Mouse (Mus musculus): ENCODE measurements around the gene Htr6.
A peak's percentile ranks its signal among the peaks of the same experiment; 100 is the strongest.

The Htr6 gene

DNA sequence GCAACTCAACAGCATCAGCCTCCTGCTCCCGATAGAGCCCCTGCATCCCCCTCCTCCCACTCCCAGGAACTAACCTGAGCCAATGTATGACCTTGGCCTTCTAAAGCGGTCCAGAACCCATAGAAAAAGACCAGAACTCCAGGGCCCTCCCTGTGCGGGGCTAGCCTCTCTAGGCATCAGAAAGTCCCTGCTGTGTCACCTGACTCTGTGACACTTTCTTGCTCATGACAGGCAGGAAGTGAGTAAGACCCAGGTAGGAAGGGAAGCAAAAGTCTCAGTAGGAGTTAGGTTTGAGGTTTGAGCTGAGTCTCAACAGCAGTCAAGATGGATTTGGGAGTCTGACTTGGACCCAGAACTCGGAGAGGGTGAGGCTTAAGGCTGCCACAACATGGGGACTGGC lies 11.6 kb upstream of the Htr6 start:
- DNase-seq, result no peak

DNA sequence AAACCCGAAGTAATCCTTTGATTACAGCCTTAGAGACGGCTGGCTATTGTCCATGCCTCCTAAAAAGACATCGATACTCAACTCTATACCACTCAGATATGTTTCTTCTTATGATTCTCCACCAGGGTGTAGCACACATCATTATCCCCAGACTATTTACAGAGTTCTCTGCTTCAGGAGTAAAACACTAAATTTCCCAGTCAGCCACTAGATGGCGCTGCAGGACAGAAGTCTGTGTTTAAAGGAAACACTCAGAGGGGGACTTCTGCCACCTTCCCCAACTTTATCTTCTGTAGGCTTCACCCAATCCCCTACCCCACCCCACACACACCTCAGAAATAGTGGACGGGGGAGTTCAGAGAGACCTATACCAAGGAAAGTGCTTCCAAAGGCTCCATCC lies 10.7 kb upstream of the Htr6 start:
- DNase-seq, result peak; percentile 94

DNA sequence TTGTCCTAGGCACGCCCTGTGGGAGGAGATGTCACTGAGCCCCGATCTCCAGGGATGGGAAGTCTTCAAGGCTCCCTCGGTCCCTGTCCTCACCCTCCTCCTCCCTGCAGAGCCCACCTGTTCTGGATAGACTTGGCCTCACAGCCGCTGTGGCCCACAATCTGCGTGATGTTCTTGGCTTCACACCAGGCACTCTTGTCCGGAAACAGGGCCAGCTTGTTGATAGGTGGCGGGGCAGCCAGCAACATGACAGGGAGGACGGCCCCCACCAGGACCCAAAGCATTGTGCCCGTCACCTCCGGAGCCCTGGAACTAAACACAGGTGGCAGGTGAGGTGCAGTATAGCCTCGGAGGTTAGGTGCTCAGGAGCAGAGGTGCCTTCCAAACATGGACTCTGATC lies 10.0 kb upstream of the Htr6 start:
- no peak for DNase-seq

DNA sequence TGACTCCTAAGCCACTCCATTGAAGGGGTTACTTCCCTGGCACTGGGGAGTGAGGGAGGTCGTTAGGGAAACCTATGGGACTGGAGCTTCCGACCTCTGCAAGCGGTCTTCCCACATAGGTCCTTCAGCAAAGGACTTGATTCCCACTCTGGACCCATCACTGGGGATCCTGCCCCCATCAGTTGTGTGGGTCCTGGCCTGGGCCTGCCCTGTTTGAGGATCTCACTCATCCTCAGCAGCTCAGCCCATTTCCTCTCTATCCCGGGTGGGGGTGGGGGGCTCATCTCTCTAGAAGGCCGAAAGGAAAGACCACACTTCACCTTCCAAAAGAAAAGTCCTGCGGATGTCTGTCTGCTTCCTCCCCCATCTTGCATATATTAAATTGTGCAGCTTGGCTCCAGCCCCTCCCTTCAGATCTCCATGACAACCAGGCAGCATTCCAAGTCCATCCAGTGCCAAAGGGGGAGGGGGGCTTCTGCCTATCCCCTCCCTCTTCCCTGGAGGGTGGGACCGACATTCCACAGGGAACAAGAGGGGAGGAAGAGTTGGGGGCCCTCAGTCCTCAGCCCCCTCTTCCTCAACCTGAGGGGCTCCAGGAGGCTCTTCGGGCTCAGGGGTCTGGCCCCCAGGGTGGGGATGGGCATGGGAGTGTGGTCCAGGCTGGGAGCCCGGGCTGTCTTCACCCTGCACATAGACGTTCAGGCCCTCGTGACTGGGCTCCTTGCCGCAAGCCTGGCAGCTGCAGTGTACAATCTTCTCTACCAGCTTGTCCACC lies 7.6 kb upstream of the Htr6 start:
- peak; percentile 88 for DNase-seq

DNA sequence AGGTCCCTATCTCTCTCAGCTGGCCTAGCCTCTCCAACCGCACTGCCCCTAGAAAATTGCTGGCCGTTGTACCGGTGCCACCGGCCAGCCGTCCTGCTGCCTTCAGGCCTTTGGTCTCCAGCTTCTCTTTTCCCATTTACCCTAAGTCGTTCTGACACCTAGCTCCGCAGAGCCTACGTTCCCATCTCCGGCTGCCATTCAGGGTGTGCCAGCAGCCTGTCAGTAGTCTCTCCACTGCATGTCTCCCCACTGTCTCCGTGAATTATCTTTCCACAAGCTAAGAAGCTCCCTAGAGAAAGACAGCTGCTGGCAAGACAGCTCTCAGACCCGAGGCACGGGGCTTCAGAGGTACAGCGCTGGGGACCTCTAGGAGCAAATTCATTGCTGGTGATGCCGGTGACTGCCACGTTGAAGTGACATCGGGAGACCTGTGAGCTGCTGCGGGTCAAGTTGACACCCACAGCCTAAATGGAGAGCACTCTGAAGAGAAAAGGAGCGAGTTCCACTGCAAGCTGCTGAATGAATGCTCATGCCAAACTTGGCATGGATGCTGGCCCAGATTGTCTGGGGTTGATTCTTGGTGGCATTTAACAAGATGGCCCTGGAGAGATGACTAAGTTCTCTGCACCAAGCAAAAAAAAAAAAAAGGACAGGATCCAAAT lies 6.0 kb upstream of the Htr6 start:
- no peak for DNase-seq

DNA sequence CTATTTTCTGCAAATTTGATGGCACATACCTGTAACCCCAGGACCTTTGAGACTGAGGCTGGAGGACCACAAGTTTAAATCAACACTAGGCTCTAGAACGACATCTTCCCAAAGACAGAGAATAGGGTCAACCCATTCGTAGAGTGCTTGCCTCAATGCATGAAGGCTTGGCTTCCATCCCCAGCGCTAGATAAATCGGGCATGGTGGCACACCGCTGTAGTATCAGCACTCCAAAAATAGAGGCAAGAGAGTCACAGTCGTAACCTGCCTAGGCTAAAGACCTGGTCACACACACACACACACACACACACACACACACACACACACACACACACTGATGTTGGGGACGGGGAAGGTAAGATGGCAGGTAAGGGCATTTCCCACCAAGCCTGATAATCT lies 4.9 kb upstream of the Htr6 start:
- DNase-seq, result no peak

DNA sequence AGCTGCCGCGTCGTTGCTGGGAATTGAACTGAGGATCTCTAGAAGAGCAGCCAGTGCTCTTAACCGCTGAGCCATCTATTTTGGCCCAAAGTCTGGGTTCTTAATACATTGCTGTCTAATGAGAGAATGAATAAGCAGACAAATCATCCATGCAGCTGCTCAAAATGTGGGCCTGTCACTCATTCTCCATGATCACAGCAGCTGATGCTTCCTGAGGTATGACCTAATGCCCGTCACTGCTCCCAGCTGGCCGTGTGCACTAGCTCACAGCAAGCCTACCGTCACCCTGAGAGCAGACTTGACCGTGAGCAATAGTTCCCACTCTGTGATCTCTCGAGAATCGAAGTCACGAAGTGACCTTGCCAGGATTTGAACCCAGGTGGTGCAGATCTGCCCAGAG lies 4.1 kb upstream of the Htr6 start:
- DNase-seq, result no peak

DNA sequence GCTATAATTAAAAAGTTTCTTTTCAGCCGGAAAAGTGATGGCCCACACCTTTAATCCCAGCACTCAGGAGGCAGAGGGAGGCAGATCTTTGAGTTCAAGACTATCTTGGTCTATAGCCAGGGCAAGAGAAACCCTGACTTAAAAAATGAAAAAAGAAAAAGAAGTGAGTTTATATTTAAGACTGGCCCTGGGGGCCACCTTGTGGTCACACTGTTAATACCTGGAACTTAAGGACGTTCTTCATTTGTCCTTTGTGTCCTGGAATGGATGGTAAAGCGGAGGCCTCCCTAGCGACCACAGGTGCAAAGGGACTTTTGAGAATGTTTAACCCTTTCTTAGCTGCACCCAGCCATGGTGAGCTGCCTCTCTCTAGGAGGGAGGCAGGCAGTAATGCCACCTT lies 3.4 kb upstream of the Htr6 start:
- no peak for DNase-seq

DNA sequence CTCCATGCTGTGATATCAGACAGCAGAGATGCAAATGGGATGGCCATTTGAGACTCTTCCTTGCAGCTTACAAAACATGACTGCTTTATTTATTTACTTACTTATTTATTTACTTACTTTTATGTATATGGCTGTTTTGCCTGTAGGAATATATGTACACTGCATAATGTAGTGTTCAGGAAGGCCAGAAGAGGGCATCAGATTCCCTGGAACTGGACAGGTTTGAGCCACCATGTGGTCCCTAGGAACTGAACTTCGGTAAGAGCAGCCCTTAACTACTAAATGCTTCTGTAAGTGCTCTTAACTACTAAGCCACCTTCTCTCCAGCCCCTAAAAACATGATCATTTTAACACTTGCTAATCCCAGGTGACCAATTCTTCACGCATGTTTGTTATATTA lies 2.9 kb upstream of the Htr6 start:
- DNase-seq, result no peak

DNA sequence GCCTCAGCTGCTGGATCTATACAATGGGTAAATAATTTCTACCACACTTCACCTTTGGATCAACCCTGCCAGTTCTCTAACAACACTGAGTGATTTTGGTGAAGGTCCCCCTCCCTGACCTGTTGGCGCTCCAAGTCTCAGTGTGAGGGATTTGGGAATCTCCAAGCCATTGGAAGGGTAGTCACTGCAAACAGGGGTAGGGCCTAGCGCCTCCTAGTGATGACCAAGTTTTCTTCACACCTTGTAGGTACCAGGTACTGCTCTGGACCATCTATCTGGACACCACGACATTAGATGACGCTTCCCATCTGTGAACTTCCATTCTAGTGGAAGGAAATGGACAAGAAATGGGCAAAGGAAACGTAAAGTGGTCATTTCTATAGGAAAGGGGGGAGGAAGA lies 545 bp upstream of the Htr6 start:
- DNase-seq, result no peak

DNA sequence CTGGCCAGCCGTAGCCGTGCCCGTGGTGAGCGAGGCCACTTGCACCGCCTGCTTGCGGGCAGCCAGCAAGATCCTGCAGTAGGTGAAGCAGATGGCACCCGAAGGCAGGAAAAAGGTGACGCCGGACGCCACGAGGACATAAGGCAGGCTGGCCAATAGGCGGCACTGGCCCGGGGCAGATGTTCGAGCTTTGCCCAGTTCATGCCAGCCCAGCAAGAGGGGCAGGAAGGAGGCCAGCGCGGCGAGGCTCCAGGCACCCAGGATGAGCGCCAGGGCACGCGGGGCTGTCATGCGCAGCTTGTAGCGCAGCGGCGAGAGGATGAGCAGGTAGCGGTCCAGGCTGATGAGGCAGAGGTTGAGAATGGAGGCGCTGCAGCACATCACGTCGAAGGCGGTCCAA lies 1.3 kb downstream of the Htr6 start:
- DNase-seq, result no peak

DNA sequence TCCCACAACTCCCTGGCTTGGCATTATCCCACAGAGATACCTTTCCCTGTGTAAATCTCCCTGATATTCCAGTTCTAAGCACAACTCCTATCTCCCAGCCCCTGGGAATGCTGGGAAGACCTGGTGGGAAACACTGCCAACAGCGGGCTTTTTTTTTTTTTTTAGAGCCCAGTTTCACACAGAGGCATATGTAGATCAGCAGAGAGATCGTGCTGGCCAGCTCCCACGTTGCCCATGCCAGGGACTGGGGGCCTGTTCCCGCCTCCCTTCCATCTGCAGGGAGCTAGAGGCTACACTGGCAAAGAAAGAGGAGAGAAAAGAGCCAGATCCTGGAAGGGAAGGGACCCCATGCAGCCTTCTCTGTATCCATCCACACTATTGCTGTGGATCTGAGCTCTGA lies 7.1 kb downstream of the Htr6 start:
- no peak for DNase-seq

DNA sequence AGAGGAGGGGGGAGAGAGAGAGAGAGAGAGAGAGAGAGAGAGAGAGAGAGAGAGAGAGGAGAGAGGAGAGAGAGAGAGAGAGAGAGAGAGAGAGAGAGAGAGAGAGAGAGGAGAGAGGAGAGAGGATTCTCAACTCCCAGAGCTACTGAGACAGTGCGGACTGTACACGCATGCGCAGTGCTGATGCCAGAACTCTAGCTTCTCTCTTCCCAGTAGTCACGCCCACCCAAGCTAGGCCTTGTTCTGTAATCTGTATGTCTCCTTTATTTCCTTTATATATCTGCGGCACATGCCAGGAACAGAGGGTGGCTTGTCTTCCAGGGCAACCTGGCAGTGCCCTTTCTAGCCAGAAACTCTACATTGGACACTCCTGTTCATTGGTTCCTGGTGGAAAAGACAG lies 10.5 kb downstream of the Htr6 start:
- DNase-seq, result no peak

DNA sequence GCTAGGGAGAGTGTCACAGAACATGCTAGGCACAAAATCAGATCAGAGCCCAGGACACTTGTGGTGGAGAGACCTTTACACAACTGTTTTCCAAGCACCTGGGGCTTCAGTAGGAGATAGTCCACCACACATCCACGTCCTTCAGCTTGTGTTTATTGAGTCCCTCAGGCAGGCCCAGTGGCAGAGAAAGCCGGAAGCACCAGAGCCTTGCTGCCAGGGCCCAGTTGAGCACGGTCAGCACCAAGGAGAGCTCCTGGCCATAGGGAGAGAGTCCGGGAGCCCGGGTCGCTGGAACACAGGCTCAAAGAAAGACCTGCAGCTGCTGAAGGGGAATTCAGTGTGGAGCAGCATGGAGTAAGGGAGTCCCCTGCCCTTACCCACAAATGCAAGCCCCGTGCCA lies 15.8 kb downstream of the Htr6 start:
- no peak for DNase-seq

DNA sequence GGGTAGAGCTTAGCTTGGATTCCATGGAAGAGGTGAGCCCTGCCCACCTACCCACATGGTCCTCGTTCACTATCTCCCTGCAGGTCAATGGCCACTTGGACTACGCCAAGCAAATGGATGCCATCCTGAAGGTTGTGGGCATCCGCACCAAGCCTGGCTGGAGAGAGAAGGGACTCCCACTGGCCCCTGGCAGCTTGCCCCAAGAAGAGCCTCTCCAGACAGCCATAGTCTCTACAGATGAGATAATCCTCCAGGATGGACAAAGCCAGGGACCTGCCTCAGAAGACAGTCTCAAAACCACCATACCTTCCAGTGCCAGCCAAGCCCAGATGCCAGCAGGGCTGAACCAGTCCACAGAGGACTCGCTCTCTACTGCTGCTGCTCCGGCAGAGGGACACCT lies 17.3 kb downstream of the Htr6 start:
- no peak for DNase-seq

DNA sequence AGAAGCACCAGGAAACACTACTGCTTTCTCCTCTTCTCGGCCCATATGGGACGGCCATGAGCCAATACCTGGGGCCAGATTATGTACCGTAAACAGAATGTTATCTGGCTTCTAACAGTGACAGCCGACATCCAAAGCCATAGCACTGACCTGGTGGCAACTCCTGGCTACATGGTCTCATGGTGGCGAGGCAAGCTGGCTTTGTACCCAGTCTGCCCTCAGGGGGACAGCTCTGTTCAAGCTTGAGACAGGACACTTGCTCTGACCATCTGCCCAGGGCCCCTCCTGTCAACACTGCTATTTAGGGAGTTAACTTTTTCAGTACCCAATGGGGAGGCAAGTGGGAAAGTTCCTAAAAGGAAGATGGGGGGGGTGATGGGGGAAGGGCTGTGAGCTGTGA lies 18.1 kb downstream of the Htr6 start:
- DNase-seq, result no peak

DNA sequence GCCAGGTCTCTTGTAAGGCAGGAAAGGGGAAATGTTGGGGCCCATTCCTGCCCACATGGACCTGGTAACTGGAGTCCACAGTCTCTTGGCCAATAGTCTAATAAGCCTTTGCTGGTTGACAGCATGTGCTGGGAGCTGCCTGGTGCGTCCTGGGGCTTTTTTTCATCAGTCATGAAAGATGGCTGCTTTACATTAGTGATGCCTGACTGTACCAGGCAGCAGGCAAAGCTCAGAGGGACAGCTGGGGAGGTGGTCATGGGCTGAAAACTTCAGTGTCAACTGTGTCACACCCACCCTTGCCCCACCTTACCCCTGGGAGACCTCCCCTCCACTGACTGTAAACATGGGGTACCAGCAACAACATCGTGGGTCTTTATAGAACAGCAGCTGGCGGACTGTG lies 19.6 kb downstream of the Htr6 start:
- DNase-seq, result no peak

DNA sequence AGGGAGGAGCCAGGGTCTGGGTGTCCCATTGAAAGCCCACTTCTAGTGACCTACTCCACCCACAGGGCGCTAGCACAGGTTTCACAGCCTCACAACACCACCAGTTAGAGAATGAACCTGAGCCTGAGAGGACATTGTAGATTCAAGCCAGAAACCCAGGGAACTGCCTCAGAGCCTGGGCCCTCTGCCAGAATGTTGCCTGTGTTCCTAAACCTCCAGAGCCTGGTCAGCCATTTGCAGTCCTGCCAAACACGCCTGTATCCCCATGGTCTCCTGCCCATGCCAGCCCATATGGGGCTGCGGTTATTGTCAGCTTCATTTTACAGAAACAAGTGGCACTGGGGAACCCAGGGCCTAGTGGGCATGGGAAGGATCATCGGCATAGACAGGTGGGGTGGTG lies 20.0 kb downstream of the Htr6 start:
- DNase-seq, result peak; percentile 60

DNA sequence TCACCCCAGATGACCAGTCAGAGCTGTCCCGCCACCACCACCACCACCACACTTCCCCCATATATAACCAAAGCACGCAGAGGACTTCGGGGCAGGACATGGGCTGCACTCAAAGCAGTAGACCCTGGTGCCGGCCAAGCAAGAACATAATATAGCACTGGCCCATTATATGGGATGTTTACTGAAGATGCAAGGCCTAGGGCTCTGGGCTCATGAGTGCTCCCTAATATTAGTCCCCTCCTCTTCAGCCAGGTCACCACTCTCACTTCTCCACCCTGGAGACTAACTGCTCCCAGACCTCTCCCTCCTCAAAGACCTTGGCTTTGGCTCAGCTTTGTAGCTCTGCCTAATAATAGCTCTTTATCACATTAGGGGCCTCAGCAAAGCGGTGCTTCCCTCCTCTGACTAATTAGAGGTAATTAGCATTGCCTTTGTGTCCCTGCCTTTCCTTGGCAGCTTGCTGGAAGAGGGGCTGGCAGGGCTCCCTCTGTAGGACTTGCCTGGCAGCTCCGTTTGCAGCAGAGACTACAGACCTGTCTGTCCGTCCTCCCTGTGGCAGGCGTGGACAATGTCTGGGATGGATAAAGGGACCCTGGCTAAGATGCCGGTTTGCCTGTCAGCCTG lies 21.0 kb downstream of the Htr6 start:
- peak; percentile 65 for DNase-seq

DNA sequence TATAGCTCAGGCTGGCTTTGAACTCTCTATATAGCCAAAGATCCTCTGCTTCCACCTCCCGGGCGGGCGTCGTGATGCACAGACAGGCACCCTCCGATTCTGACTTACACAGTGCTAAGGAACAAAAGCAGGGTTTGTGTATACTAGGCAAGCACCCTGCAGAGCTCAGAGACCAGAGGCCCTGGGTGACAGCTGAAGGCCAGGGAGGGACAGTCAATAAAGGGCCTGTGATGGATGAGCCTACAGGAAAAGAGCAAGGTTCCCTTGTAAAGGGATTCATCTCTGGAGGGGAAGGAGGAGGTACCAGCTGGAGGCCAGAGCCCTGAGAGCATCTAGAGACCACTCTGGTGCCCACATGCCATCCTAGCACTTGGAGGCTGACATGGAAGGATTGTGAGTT lies 22.0 kb downstream of the Htr6 start:
- DNase-seq, result no peak

DNA sequence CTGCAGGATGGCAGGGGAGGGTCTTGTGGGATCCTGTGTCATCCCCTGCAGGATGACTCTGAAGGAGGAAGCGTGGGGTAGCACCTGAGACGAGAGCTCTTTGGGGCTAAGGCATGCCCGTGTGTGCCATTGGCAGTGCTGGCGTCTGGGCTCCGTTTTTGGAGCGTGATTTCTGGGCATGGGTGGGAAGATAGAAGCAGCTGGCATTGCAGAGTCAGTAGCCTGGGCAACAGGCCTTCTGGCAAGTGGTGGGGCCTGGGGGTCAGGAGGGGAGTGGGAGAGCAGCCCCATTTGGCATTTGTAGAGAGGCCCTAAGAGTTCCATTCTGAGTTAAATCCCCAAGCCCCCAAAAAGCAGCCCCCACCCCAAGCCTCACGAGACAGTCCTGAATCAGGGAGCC lies 22.6 kb downstream of the Htr6 start:
- DNase-seq, result no peak

DNA sequence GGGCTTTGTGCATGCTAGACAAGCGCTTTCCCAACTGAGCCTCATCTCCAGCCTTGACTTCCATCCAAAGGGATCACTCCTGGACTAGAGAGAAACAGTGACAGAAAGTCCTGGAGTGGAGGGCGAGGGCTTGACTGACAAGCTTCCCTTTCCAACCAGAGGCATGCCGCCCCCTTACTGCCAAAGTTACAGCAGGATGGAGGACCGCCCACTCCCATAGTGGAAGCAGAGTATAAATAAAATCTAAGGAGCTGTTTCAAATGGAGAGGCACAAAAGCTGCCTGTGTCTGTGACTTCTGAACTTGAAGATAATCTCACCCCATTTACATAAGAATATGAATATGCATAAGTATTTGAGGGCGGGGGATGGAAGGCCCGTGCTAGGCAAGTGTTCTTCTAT lies 26.9 kb downstream of the Htr6 start:
- no peak for DNase-seq

DNA sequence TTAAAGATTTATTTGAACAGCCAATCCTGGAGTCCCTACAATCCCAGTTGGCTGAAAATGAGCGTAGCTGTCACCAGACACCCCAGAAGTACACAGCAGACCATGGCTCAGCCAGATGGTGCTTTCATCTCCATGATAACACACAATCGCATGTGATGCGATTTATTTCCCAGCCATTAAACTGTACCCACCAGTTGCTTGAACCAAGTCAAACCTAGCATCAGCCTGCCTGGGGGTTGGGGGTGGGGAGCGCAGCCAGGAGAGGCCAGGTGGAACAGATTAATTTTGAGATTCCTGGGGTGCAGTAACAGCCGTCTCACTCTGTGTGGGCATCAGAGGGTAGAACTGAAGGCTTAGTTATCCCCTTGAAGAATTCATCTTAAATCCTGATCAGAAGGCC lies 29.0 kb downstream of the Htr6 start:
- DNase-seq, result no peak

DNA sequence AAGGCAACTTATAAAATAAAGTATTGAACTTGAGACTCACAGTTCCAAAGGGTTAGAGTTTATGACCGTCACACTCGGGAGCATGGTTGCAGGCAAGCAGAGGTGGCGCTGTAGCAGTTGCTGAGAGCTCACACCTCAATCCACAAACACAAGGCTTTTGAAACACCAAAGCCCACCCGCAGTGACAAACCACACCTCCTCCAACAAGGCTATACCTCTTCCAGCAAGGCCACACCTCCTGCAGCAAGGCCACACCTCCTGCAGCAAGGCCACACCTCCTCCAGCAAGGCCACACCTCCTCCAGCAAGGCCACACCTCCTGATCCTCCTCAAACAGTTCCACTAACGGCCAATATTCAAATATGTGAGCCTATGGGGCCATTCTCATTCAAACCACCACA lies 30.8 kb downstream of the Htr6 start:
- DNase-seq, result no peak

DNA sequence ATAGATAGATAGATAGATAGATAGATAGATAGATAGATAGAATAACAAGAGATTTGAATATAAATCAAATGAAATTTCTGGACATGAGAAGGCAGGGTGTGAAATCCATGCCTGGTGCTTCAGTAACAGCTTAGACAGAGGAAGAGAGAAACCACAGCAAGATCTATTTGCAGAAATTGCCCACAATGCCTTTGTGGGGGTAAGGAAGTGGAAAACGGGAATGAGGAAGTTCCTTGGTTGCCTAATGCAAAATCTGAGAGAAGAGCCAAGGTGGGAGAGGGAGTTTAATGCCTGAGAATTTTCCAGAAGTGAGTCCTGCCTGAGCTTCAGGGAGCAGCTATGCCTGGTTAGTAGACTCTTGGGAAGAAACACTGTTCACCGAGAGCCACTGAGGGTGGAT lies 31.8 kb downstream of the Htr6 start:
- no peak for DNase-seq
